Mouse (Mus musculus) gastrocnemius, postnatal 14 days (tissue): ENCODE measurements around the gene Gm10392. TPM values are rescaled to one million over a fixed set of nuclear protein-coding genes. Genes with fewer than 3 reads are reported as not detected.
"Not testable (repeated sequence)": the region's sequence is repeated elsewhere in the genome, so short reads cannot be mapped to it uniquely, and the experiment has no call there.

Experiments used
- DNase-seq: peaks from one replicate; pipeline ENCODE4 v3.0.0; 2021; ENCODE audit warnings: mixed read lengths
- intact Hi-C: fragments of 180-260 bp; cut with DNase I; formaldehyde crosslinking; loops from one replicate; pipeline ENCODE4 v1.15.1; 2025; ENCODE audit warnings: low total_unique reads
- long read RNA-seq, 2 experiments: library from polyadenylated mRNA; stranded (forward); transcript quantifications; one replicate each; pipeline ENCODE4 v2.0.0; 2021
- total RNA-seq, 2 experiments: library from RNA; stranded (reverse); gene quantifications; 2 replicates each; pipeline ENCODE4 v1.2.3; 2021

Gm10392 gene
- total RNA-seq = not detected
- long read RNA-seq, experiment 1 = 0 reads
- long read RNA-seq, experiment 2 = 0 reads

- DNase-seq = no peak
- intact Hi-C loops = no loop called here
These were observed at the start of gene Gm10392 for GRCm38 (mm10) chr11:77519043-77519442. TSS of gene Gm10392 (minus strand) at chr11:77519198.

- no peak for DNase-seq
- intact Hi-C loops = no loop called here
These were observed 26.3 kb upstream of the Gm10392 start for GRCm38 (mm10) chr11:77545261-77545660.

DNA sequence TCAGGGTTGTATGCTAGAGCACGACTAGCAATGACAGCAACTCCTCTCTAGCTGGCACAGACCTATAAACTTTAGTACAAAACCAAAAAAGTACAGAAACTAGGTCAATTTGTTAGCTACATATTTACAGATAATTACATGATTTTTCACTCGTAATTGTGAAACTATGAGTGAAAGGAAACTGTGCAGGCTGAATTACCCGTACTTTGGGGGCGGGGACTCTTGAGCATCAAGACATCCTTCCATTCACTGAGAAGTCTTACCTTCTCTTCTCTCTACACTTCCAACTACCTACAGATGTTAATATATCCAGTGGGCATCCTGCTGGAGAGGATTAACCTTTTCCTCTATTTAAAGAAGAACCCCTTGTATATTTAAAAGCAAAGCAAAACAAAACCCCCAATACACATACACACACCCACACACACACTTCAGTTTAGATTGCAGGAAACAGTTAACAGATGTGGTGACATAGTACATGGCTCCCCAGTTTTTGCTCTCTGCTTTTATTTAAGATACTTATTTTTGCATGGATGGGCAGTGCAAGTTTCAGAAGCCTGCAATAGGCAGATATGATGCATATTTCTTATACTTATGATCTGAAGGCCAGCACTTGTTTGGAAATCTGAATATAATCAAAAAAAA lies 13.3 kb upstream of the Gm10392 start:
- DNase-seq = no peak
- intact Hi-C loops = no loop called here

- no peak for DNase-seq
- intact Hi-C loops = no loop called here
These were observed 11.9 kb upstream of the Gm10392 start for GRCm38 (mm10) chr11:77530862-77531261.

- DNase-seq = no peak
- intact Hi-C loops = no loop called here
These were observed 10.6 kb upstream of the Gm10392 start for GRCm38 (mm10) chr11:77529644-77530043.

DNA sequence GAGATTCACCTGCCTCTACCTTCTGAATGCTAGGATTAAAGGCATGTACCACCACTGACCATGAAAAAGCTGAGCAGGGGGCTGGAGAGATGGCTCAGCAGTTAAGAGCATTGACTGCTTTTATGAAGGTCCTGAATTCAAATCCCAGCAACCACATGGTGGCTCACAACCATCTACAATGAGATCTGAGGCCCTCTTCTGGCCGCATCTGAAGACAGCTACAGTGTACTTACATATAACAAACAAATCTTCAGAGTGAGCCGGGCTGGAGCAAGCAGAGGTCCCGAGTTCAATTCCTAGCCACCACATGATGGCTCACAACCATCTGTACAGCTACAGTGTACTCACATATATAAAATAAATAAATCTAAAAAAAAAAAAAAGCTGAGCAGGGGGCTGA lies 9.4 kb upstream of the Gm10392 start:
- DNase-seq, intact Hi-C loops: not testable (repeated sequence)

- intact Hi-C loops = no loop called here
- DNase-seq = no peak
These were observed 6.9 kb upstream of the Gm10392 start for GRCm38 (mm10) chr11:77525804-77526486.

DNA sequence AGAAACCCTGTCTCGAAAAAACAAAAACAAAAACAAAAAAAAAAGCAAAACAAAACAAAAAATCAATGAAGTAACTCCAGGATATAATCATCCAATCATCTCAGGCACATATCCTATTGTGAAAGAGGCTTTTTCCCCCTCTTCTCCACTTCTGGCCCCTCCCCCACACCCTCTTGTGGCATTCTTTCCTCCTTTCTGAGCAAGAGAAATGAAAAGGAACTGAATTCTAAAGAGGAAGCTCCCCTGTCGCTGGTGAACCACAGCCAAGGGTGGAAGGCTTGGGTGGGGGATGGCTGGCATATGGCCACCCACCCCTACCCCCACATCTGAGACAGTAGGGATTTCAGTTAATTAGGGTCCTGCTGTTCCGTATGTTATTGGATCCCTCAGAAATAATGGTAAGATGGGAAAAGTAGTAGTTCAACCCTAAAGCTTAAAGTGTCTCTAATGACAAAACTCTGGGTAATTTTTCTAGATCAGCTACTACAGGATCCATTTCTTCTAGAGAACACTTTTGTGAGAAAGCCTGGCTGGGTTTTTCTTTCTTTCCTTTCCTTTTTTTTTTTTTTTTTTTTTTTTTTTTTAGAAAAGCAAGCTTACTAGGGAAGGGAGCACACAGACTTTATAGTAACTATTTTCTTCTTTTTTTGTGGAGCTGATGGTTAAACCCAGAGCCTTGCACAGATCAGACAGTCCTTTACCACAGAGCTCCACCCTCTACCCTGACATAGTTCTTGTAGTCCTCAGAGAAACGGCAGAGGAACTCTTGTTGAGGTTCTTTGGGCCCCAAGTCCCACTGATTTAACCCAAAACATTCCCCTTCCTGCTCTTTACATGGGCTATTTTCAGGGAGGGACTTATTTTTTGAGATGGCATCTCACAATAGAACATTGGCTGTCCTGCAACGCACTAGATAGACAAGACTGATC lies 1.9 kb upstream of the Gm10392 start:
- peak; percentile 27 for DNase-seq

GRCm38 (mm10) chr11:77518051-77518798 lies 773 bp downstream of the Gm10392 start:
- DNase-seq = no peak
- intact Hi-C loops = no loop called here

More for the DNA sequence above, 1.9 kb upstream of the Gm10392 start:
- intact Hi-C loops = no loop called here

- intact Hi-C loops = no loop called here
- DNase-seq = no peak
These were observed 2.2 kb downstream of the Gm10392 start for GRCm38 (mm10) chr11:77516553-77517425.

DNA sequence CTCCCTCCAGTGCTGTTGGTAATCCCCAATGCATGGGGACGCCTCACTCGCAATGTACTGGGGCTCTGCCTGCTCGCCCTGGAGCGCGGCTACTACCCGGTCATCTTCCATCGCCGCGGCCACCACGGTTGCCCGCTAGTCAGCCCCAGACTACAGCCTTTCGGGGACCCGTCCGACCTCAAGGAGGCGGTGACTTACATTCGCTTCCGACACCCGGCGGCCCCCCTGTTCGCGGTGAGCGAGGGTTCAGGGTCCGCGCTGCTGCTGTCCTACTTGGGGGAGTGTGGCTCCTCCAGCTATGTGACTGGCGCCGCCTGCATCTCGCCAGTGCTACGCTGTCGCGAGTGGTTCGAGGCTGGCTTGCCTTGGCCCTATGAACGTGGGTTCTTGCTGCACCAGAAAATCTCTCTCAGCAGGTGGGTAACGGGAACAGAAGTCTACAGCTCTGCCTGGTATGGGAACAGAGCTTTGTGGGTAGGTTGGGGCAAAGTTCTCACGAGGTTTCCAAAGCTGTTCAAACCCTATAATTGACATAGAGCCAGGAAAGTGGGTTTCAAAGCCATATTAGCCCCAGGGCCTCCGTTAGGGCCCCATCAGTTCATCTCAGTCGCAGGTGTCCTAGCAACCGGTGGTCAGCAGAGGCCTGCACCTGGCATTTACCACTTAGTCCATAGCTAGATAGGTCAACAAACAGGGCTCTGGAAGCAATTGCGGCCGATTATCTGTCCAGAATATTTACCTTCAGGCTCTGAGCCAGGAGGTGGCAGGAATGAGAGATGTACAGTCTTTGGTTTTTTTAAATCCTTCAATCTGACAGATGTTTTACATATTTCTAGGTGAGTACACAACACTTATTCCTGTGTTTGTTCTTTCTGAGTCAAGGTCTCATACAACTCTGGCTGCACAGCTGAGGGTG lies 3.1 kb downstream of the Gm10392 start, which contains the start of gene Trp53i13:
Gene Trp53i13, minus strand, starts transcription at position 344 of the 916 bp plus-strand sequence.
- intact Hi-C loops = no loop called here
- DNase-seq = no peak

DNA sequence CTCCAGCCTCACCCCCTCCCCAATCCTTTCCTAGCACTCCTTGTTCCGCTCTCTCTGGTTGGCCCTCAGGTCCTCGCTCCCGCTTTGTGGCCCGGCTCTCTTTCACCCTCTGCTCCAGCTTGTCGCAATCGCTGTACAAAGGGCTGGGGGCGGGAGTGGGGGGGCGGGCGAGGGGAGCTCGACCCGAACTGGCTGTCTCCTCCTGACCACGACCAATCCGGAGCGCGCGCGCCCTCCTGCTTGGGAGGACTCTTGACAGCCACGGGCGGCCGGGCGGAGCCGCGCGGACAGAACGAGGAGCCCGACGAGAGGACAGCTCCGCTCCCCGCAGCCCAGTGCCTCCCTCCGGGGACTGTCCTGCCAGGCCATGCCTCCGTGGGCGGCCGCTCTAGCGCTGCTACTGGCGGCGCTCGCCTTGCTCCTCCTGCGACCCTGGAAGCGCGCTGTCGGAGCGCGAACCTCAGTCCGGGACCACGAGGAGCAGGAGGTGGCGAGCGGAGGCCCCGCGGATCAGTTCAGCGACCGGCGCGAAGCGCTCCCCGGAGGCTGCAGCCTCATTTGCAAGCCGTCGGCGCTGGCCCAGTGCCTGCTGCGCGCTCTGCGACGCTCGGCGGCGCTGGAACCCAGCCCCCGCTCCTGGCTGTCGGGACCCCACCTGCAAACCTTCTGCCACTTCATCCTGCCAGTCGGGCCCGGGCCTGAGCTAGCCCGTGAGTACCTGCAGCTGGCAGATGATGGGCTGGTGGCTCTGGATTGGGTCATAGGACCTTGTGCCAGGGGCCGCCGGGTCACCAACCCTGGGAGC lies 4.0 kb downstream of the Gm10392 start, which contains the start of gene Abhd15:
Gene Abhd15, plus strand, starts transcription at position 290 of the 805 bp plus-strand sequence.
- peak; percentile 84 for DNase-seq
- intact Hi-C loops = no loop called here

- intact Hi-C loops = no loop called here
- DNase-seq = no peak
These were observed 4.6 kb downstream of the Gm10392 start for GRCm38 (mm10) chr11:77514281-77514831.

GRCm38 (mm10) chr11:77513811-77514170 lies 5.2 kb downstream of the Gm10392 start:
- intact Hi-C loops = no loop called here
- DNase-seq = no peak

GRCm38 (mm10) chr11:77512891-77513810 lies 5.8 kb downstream of the Gm10392 start:
- peak; percentile 89 for DNase-seq
- intact Hi-C loops = no loop called here
